Mouse (Mus musculus) MEL (cell line): ENCODE results near the gene Fam189b. TPM values are rescaled to one million over a fixed set of nuclear protein-coding genes. Genes with fewer than 3 reads are reported as not detected.
A peak's percentile ranks its signal among the peaks of the same experiment; 100 is the strongest.

Experiments used
- DNase-seq: peaks from one replicate; pipeline ENCODE4 v3.0.0; 2011; ENCODE audit warnings: low read depth, low spot score
- H3K27ac ChIP-seq: 2 replicates; pipeline ENCODE4 v1.5.1; 2012; ENCODE audit warnings: low read depth, mild to moderate bottlenecking, control low read depth, low read length, moderate library complexity; ENCODE audit not compliant: control insufficient read depth
- H3K27me3 ChIP-seq, 2 experiments: fragments of 150-350 bp in 1 of 2; sonication (generic) in 1 of 2; 2 replicates each; pipeline ENCODE4 v1.6.1; 2012; ENCODE audit warnings: low read length in 2 of 2, mild to moderate bottlenecking in 2 of 2, improper control_type of control experiment in 1 of 2, moderate library complexity in 1 of 2; ENCODE audit not compliant: insufficient read depth in 2 of 2, control insufficient read depth in 1 of 2
- H3K36me3 ChIP-seq, 2 experiments: 2 replicates each; pipeline ENCODE4 v1.6.1; 2012 to 2014; ENCODE audit warnings: low read length in 2 of 2, improper control_type of control experiment in 1 of 2, inconsistent platforms in 1 of 2, mild to moderate bottlenecking in 1 of 2; ENCODE audit not compliant: insufficient read depth in 2 of 2, control insufficient read depth in 1 of 2
- H3K4me1 ChIP-seq, 2 experiments: fragments of 150-350 bp in 1 of 2; sonication (generic) in 1 of 2; 2 replicates each; pipeline ENCODE4 v1.6.1; 2012; ENCODE audit warnings: low read length in 2 of 2, improper control_type of control experiment in 1 of 2, mild to moderate bottlenecking in 1 of 2; ENCODE audit not compliant: insufficient read depth in 2 of 2, control insufficient read depth in 1 of 2
- H3K4me3 ChIP-seq, 2 experiments: fragments of 150-350 bp in 1 of 2; sonication (generic) in 1 of 2; 2 replicates each; pipeline ENCODE4 v1.5.1; 2012; ENCODE audit warnings: low read depth in 2 of 2, low read length in 2 of 2, mild to moderate bottlenecking in 2 of 2, moderate library complexity in 2 of 2, control low read depth in 1 of 2, improper control_type of control experiment in 1 of 2; ENCODE audit not compliant: control insufficient read depth in 1 of 2, insufficient read depth in 1 of 2
- H3K79me2 ChIP-seq: 2 replicates; pipeline ENCODE4 v1.6.1; 2012; ENCODE audit warnings: mild to moderate bottlenecking, low read length, moderate library complexity; ENCODE audit not compliant: control insufficient read depth, poor library complexity, insufficient read depth
- H3K9ac ChIP-seq: 2 replicates; pipeline ENCODE4 v1.6.1; 2012; ENCODE audit warnings: low read depth, mild to moderate bottlenecking, control low read depth, low read length, moderate library complexity; ENCODE audit not compliant: control insufficient read depth, poor library complexity, severe bottlenecking
- H3K9me3 ChIP-seq: fragments of 150-350 bp; sonication (generic); replicated peaks from 2 replicates; pipeline ENCODE4 v1.6.1; 2012; ENCODE audit warnings: mild to moderate bottlenecking, low read length, improper control_type of control experiment, moderate library complexity; ENCODE audit not compliant: insufficient read depth
- CTCF ChIP-seq, 3 experiments: IDR thresholded peaks in 2 of 3; conservative IDR thresholded peaks in 1 of 3; 2 replicates each; pipeline ENCODE4 v1.5.1; 2011 to 2012; ENCODE audit warnings: low read length in 3 of 3, low read depth in 2 of 3, mild to moderate bottlenecking in 2 of 3, improper control_type of control experiment in 1 of 3, inconsistent platforms in 1 of 3, mixed read lengths in 1 of 3, moderate library complexity in 1 of 3; ENCODE audit not compliant: control insufficient read depth in 1 of 3, insufficient read depth in 1 of 3, poor library complexity in 1 of 3, severe bottlenecking in 1 of 3
- ELF1 ChIP-seq: IDR thresholded peaks from 2 replicates; pipeline ENCODE4 v1.6.1; 2014; ENCODE audit warnings: low read depth, mild to moderate bottlenecking, inconsistent platforms, low read length, improper control_type of control experiment, moderate library complexity
- EP300 ChIP-seq, 2 experiments: IDR thresholded peaks; 2 replicates each; pipeline ENCODE4 v1.6.1; 2011; ENCODE audit warnings: improper control_type of control experiment in 2 of 2, low read length in 2 of 2, low read depth in 1 of 2, mild to moderate bottlenecking in 1 of 2
- ETS1 ChIP-seq: IDR thresholded peaks from 2 replicates; pipeline ENCODE4 v1.6.1; 2012; ENCODE audit warnings: low read depth, mild to moderate bottlenecking, inconsistent platforms, low read length, improper control_type of control experiment, moderate library complexity
- GABPA ChIP-seq: IDR thresholded peaks from 2 replicates; pipeline ENCODE4 v1.6.1; 2012; ENCODE audit warnings: low read depth, mild to moderate bottlenecking, inconsistent platforms, low read length, improper control_type of control experiment, moderate library complexity
- HCFC1 ChIP-seq: IDR thresholded peaks from 2 replicates; pipeline ENCODE4 v1.6.1; 2012; ENCODE audit warnings: low read depth, mild to moderate bottlenecking, inconsistent platforms, low read length, improper control_type of control experiment, moderate library complexity
- JUND ChIP-seq: IDR thresholded peaks from 2 replicates; pipeline ENCODE4 v1.6.1; 2011; ENCODE audit warnings: low read depth, mild to moderate bottlenecking, improper control_type of control experiment, low read length
- MAX ChIP-seq: IDR thresholded peaks from 2 replicates; pipeline ENCODE4 v1.6.1; 2011; ENCODE audit warnings: low read length, improper control_type of control experiment
- MYC ChIP-seq: IDR thresholded peaks from 2 replicates; pipeline ENCODE4 v1.6.1; 2011; ENCODE audit warnings: low read depth, mild to moderate bottlenecking, low read length, improper control_type of control experiment, moderate library complexity
- TBP ChIP-seq: IDR thresholded peaks from 2 replicates; pipeline ENCODE4 v1.8.0; 2011; ENCODE audit warnings: low read depth, low read length, improper control_type of control experiment
- TCF12 ChIP-seq: IDR thresholded peaks from 2 replicates; pipeline ENCODE4 v1.6.1; 2014; ENCODE audit warnings: low read depth, mild to moderate bottlenecking, inconsistent platforms, low read length, improper control_type of control experiment, moderate library complexity
- USF1 ChIP-seq: IDR thresholded peaks from 2 replicates; pipeline ENCODE4 v1.6.1; 2014; ENCODE audit warnings: low read depth, mild to moderate bottlenecking, inconsistent platforms, low read length, improper control_type of control experiment, moderate library complexity
- USF2 ChIP-seq, 2 experiments: IDR thresholded peaks; 2 replicates each; pipeline ENCODE4 v1.6.1; 2011 to 2012; ENCODE audit warnings: improper control_type of control experiment in 2 of 2, low read length in 2 of 2, borderline replicate concordance in 1 of 2, inconsistent platforms in 1 of 2, low read depth in 1 of 2, mild to moderate bottlenecking in 1 of 2; ENCODE audit not compliant: insufficient read depth in 1 of 2
- ZC3H11A ChIP-seq: IDR thresholded peaks from 2 replicates; pipeline ENCODE4 v1.6.1; 2012; ENCODE audit warnings: low read depth, mild to moderate bottlenecking, inconsistent platforms, low read length, improper control_type of control experiment
- ZMIZ1 ChIP-seq: IDR thresholded peaks from 2 replicates; pipeline ENCODE4 v1.6.1; 2012; ENCODE audit warnings: low read depth, mild to moderate bottlenecking, inconsistent platforms, low read length, improper control_type of control experiment, moderate library complexity
- polyA plus RNA-seq, 2 experiments: library from polyadenylated mRNA; stranded (reverse) in 1 of 2; unstranded in 1 of 2; fragments of >175 nt in 1 of 2; fragments of >200 nt in 1 of 2; gene quantifications; 2 replicates each; pipeline versions ENCODE4 v1.2.1 to v1.2.4; 2012; ENCODE audit warnings: low replicate concordance in 2 of 2, low read depth in 1 of 2; ENCODE audit not compliant: insufficient read length in 2 of 2, insufficient read depth in 1 of 2, missing spikeins in 1 of 2
- total RNA-seq: library from RNA; depleted of rRNA; stranded (reverse); fragments of 300-350 nt; gene quantifications from 2 replicates; pipeline ENCODE4 v1.2.3, GENCODE M21; 2012

Gene Fam189b
- total and polyA plus RNA-seq, 3 experiments = 7.0 to 35.3 TPM; not detected in 1

DNA sequence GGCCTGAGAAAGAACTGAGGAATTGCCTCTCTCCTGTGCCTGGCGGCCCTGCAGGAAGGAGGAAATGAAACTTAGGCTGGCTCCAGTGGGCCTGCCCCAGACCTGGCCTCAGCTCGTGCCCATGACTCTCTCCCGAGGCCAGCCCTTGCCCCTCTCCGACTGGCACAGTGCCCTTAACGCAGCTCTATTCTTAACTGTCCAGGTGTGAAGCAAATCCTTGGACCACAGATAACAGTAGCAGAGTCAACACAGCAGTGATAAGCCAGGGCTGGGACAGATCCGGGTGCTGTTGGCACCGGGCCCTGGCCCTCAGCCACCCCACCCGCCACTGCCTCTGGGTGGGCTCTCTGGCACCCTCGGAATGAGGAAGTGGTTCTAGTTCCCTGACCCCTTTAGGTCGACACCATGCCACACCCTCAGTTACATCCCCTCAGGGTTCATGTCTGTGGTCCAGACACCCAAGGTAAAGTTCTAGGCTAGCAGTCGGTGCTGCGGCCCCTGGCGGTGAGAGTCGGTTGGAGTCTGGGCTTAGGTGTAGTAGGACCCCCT, 50.7 kb downstream of the Fam189b start (continued):
- TF ChIP-seq TCF12 (peak; percentile 96), HCFC1 (0 out of 2 replicates have a peak, but pooled peaks have one; percentile 18), TBP (no peak), EP300 (IDR thresholded peaks at IDR 0.05; ENCODE audit: low read depth in 1 of 2, low read length in 2 of 2) (peak; percentile 92), ELF1 (peak; percentile 48; the same call in 1 of the 2 replicates), GABPA (no peak)

DNA sequence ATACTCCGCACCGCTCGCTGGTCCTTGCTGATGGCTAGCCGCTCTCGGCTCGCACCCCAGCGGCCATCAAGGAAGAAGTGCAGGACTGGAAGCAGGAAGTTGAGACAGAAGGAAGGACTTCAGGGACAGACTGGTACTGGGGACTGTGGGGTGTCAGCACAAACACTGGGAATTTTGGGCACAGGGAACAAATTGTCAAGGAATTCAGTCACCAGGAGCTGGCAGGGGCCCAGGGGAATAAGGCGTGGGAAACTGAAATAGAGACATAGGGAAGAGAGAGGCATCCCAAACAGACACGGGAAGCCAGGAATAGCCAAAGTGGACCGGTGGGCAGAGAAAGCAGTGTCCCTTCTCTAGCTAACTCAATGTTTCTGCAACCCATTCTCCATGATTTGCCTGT, 53.6 kb downstream of the Fam189b start:
- Histone ChIP-seq H3K27me3 (no peaks in the 10 kb centered on the region), H3K27ac (no peak overlapping the region), H3K4me1 (peaks cover 5 to 18% of the 10 kb centered on the region in 2 experiments; a peak in 3 of 4 replicates), H3K79me2 (no peaks in the 10 kb centered on the region), H3K9me3 (no peaks in the 10 kb centered on the region), H3K9ac (no peak overlapping the region), H3K36me3 (peaks cover 0 to 12% of the 10 kb centered on the region in 2 experiments; a peak in 2 of 4 replicates), H3K4me3 (no peak overlapping the region)
- TF ChIP-seq USF2 (IDR thresholded peaks at IDR 0.05; ENCODE audit: borderline replicate concordance in 1 of 2, insufficient read depth in 1 of 2, low read depth in 1 of 2, low read length in 2 of 2) = no peak
- TF ChIP-seq CTCF (IDR thresholded peaks at IDR 0.05 in 2 of 3, conservative IDR thresholded peaks at IDR 0.05 in 1 of 3; ENCODE audit: control insufficient read depth in 1 of 3, insufficient read depth in 1 of 3, low read depth in 2 of 3, low read length in 3 of 3, poor library complexity in 1 of 3, severe bottlenecking in 1 of 3) = no peak
- no peak for TF ChIP-seq ETS1
- no peak for TF ChIP-seq MAX
- TF ChIP-seq ZC3H11A = no peak
- no peak for DNase-seq

DNA sequence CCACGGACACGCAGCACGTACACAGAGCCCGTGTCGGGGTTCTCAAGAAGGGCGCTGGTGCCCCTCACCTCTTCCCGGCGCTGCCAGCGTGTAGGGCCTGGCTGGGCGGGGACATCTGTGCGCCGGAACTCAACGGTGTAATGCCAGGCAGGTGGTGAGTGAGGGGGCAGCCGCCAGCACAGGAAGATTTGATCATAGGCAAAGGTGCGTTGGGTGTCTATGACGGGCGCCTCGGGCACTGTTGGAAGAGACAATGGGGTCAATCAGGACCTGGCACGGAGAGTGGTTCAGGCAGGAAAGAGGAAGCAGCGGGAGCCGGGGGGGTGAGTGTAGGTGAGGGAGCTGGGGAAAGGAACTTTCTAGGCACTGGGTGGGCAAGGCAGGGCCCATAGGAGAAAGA, 54.7 kb downstream of the Fam189b start:
- H3K9ac ChIP-seq = no peak overlapping the region
- no peak for DNase-seq
- no peak overlapping the region for H3K27ac ChIP-seq
- H3K79me2 ChIP-seq = no peaks in the 10 kb centered on the region
- TF ChIP-seq ETS1 (no peak), CTCF (IDR thresholded peaks at IDR 0.05 in 2 of 3, conservative IDR thresholded peaks at IDR 0.05 in 1 of 3; ENCODE audit: control insufficient read depth in 1 of 3, insufficient read depth in 1 of 3, low read depth in 2 of 3, low read length in 3 of 3, poor library complexity in 1 of 3, severe bottlenecking in 1 of 3) (no peak), USF1 (no peak), MAX (no peak), JUND (no peak), MYC (no peak), ZMIZ1 (no peak)
- TF ChIP-seq, all 39 proteins: peak for 0
- H3K9me3 ChIP-seq = no peaks in the 10 kb centered on the region
- no peaks in the 10 kb centered on the region for H3K27me3 ChIP-seq
- no peak overlapping the region for H3K4me3 ChIP-seq
- peaks cover 0 to 12% of the 10 kb centered on the region in 2 experiments; a peak in 3 of 4 replicates for H3K36me3 ChIP-seq
- H3K4me1 ChIP-seq = peaks cover 5 to 18% of the 10 kb centered on the region in 2 experiments; a peak in 3 of 4 replicates
